Mouse (Mus musculus) thymus, postnatal 4 days (tissue): ENCODE data around the gene Gtf2h5.

Experiments
- DNase-seq: peaks from one replicate; pipeline ENCODE4 v3.0.0; 2021

Gtf2h5 gene

GRCm38 (mm10) chr17:6079287-6080122 is at the start of gene Gtf2h5, which contains the start of gene Serac1:
Gene Gtf2h5 (plus strand): TSS chr17:6079786.
Gene Serac1 (minus strand): TSS chr17:6079741.
- peak; percentile 99 for DNase-seq

GRCm38 (mm10) chr17:6035661-6036060 is 43.9 kb upstream of the Gtf2h5 start:
- DNase-seq, result no peak

- DNase-seq, result no peak
Observed at GRCm38 (mm10) chr17:6036458-6036857, 43.1 kb upstream of the Gtf2h5 start.

DNA sequence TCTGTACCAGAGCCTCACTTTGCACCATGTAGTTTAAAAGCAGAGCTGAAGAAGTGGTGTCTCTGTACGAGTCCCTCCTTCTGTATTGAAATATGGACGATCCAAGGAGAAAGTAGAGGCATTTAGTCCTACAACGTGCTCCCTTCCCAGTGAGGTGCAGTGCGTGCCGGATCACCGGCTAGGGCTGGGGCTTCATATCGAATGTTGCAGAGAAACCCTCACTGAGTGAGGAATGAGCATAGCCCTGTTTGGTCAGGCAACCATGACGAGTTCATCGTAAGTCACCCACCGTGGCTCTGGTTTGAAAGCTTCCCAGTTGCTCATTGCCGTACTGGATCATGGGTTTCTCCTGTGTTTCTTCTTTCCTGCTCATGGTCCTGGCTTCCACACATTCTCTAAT is 42.7 kb upstream of the Gtf2h5 start:
- DNase-seq, result no peak

DNA sequence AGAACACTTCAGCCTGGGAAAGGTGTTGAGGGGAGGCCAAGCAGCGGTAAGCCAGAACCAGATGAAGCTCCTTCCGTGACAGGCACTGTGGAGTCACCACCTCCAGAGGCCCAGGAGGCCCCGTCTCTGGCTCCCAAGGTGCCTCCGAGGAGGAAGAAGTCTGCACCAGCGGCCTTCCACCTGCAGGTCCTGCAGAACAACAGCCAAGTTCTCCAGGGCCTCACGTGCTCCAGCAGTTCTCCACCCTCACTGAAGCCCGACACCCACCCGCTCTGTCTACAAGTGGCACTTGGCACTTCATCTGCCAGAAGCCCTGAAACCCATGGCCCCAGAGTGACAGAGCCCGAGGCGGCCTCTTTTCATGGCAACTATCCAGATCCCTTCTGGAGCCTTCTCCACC is 42.1 kb upstream of the Gtf2h5 start:
- no peak for DNase-seq

GRCm38 (mm10) chr17:6052801-6053200 is 26.8 kb upstream of the Gtf2h5 start:
- DNase-seq, result no peak

DNA sequence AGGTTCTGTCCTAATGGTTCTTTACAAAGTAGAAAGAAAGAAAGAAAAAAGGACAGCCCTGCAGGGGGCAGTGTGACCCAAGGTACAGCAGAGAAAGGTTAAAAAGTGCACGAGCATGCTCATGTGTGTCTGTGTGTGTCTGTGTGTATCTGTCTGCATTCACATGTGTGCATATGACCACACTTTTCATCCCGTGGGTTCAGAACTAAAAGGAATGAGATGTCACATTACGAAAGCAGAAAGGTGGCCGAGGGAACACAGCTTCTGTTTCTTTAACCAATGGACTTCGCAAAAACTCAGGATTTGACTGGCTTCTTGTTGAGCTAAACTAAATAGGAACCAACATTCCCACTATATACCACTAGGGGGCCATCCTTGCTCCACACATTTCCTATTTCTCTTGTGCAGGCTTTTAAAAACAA is 24.6 kb upstream of the Gtf2h5 start:
- DNase-seq, result peak; percentile 84

- DNase-seq, result no peak
Observed at GRCm38 (mm10) chr17:6062793-6063192, 16.8 kb upstream of the Gtf2h5 start.

- DNase-seq, result no peak
Observed at GRCm38 (mm10) chr17:6063532-6063931, 16.1 kb upstream of the Gtf2h5 start.

DNA sequence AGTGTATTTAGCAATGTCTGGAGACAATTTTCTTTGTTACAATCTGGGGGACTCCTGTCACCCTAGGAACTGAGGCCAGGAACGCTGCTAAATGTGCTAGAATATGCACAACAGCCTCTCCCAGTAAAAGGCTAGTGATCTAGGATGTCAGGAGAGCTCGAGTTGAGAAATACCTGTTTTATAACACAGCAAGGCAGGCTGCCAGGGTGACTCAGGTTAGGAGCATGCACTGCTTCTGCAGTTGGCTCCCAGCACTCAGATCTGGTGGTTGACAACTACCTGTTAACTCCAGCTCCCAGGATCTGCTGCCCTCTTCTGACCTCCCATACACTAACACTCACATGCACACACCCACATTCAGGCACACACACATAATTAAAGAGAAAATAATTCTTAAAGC is 13.6 kb upstream of the Gtf2h5 start:
- no peak for DNase-seq

DNA sequence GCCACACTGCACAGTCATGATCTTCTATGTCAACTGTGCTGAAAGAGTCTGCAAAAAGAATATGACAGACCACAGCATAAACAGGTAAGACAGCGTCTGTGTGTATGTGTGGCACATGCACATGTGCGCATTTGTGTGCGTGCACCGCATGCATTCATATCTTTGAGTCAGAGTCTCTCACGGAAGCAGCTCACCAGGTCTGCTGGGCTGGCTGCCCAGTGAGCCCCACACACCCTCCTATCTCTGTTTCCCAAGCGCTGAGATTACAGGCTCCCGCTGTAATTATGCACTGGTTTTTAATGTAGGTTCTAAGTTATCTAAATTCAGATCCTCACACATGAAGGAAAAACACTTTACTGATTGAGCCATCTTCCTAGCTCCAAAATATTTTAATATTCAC is 12.0 kb upstream of the Gtf2h5 start:
- DNase-seq, result no peak

DNA sequence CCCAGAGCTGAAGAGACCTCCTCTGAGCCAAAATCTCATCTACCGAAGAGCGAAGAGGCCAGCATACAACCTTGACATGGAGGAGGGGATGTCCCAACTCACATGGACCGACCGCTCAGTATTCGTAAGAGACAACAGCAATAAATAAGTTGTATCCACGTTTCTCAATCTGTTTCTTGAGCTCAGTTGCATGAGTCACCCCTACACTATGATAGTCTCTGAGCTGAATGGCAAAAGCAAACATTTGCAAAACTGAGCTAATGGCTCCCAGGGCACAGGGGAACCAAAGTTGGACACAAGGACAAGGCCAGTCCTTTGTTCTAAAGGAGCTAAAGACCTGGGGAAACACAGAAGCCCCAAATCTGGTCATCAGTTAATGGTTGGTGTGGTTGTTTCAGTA is 9.7 kb upstream of the Gtf2h5 start:
- DNase-seq, result no peak

DNA sequence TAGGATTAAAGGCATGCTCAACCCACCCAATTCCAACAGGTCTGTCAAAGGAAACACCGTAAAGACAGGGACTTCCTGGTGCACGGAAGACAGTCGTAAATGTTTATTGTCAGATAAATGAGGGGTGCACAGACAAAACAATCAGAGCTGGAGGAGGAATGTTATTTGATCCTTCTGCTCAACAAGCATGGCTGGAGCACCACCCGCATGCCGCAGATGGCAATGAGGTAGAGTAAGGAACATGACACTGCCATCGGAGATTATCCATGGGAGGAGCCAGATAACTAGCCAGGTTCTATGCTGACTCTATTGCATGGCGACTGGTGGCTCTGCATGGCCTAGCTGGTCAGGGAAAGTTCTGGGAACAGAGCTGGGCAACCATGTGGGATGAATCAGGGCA is 6.2 kb upstream of the Gtf2h5 start:
- DNase-seq, result no peak

DNA sequence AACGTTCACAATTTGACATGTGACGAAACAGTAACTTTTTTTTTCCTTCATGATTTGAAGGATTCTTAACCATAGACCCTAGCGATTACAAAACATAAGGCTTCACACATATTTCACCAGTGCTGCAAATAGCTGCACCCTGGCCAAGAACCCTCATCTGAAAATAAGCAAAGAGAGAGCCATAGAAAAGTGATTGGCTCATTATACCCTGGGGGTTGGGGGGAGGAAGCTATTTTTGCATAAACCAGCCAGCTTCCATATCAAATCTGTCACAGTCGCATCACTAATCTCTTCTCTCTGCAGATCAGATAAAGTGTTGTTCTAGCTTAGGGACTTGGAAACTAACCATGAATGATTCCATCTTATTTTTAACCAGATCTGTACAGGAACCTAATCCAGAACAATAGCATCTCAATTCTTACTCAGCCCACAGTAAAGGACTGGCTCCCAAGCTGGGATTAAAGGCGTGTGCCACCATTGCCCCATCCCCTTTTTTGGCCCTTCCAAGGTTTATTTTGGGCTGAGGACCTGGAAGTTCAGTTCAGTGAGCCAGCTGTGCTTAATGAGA is 3.8 kb downstream of the Gtf2h5 start:
- DNase-seq, result no peak

GRCm38 (mm10) chr17:6091604-6092003 is 12.0 kb downstream of the Gtf2h5 start:
- no peak for DNase-seq

GRCm38 (mm10) chr17:6095579-6095978 is 16.0 kb downstream of the Gtf2h5 start:
- DNase-seq, result no peak

DNA sequence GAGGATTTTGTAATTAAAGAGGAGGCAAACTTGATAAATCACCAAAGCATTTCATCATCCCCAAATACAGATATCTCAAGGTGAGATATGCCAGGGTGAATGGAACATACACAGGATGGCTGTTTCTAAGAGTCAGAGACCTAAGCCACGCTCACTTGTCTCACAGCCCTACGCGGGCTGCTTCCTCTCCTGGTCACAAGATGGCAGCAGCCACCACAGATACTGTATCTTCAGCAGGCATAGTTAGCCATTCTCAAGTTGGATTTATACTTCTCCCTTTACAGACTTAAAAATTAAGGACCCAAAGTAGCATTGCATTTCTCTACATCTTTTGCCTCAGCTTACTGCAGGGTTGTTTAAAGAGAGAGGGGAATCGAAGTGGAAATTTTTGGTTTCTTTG is 18.3 kb downstream of the Gtf2h5 start:
- peak; percentile 76 for DNase-seq

DNA sequence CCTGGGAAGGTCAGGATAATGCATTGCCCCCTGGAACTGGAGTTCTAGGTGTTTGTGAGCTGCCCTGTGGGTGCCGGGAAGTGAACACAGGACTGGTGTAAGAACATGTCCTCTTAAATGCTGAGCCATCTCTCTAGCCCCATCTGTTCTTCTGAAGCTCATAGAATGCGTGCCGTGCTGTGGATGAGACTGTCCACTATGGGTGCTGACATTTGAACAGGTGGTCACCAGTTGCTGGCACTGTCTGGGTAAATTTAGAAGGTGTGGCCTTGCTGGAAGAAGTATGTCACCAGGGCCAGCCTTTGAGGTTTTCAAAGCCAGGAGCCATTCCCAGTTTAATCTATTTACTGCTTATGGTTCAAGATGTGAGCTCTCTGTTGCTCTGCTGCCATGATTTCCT is 22.7 kb downstream of the Gtf2h5 start:
- DNase-seq, result no peak

GRCm38 (mm10) chr17:6103566-6103965 is 24.0 kb downstream of the Gtf2h5 start:
- no peak for DNase-seq

- DNase-seq, result peak; percentile 89
Observed at GRCm38 (mm10) chr17:6106361-6107014, 26.9 kb downstream of the Gtf2h5 start, which contains the start of gene Tulp4. Gene Tulp4 (plus strand): TSS chr17:6106437.

DNA sequence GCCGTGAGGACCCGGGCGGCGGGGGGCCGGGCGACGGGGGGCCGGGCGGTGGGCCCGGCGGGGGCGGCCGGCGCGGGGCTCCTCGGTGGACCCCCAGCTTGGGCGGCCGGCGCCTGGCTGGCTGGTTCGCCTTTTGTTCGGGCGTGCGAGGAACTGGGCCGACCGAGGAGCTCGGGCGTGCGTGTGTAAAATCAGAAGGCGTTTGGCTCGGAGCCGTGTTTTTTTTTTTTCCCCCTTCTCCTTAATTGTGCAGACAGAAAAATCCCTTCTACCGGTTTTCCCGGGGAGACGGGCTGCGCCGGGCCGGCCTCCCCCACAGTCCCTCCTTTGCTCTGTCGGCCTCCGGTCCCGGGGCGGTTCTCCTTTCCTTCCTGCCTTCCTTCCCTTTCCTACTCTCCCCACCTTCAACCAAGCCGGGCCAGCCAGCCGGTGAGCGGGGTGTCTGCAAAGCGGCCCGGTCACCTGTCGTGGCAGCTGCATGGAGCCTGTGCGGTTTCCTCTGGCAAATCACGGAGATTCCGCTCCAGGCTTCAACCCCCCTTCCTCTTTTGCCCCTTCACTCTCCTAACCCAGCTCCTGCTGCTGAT is 27.5 kb downstream of the Gtf2h5 start:
- DNase-seq, result peak; percentile 61

DNA sequence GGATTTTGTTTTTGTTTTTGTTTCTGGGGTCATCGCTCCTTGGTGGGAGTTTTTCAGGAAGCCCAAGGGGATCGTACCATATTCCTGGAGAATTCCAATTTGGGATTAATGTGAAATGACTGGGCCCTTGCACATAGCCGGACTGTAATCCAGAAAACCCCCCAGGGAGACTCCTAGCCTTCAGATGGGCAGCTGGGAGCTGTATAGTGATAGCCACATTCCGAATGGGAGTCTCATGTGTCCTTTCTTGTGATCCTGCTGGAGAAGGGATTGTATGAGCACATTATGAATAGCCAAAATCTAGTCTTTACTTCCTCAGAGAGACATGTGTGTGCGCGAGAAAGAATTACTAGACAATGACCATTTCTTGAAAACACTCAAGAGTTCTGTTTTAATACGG is 28.6 kb downstream of the Gtf2h5 start:
- no peak for DNase-seq

- peak; percentile 18 for DNase-seq
Observed at GRCm38 (mm10) chr17:6110956-6111355, 31.4 kb downstream of the Gtf2h5 start.

DNA sequence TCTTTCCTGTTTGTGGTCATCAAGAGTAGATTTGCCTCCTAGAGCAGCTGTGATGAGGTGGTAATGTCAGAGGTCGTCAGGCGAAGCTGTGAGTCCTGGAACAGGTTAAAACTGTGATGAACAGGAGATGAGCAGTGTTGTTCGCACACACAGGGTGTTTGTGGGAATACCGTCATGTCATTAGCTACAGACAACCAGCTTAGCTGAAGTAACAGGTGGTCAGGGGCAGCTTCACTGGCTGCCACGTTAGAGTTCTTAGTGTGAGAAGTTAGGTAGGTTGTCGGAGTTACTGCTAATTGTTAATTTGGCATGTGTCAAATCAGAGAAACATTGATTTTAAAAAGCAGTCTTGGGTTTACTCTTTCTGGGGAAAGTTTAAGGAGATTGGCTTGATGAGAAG is 34.1 kb downstream of the Gtf2h5 start:
- DNase-seq, result no peak
